Mouse (Mus musculus) heart, adult 2 months (tissue): ENCODE data around the gene Ackr3.

Experiments
- CTCF ChIP-seq: fragments of 200-600 bp; IDR thresholded peaks from 2 replicates; pipeline ENCODE4 v1.8.1; 2022; ENCODE audit warnings: antibody characterized with exemption, mild to moderate bottlenecking, moderate library complexity
- EP300 ChIP-seq: fragments of 200-500 bp; IDR thresholded peaks from 2 replicates; pipeline ENCODE4 v1.6.1; 2011; ENCODE audit warnings: low read depth, low read length, control low read depth; ENCODE audit not compliant: insufficient read depth
- POLR2A ChIP-seq: fragments of 200-500 bp; IDR thresholded peaks from 2 replicates; pipeline ENCODE4 v1.6.1; 2011; ENCODE audit warnings: mild to moderate bottlenecking, low read depth, low read length, control low read depth; ENCODE audit not compliant: insufficient read depth

- TF ChIP-seq EP300 = no peak
- no peak for TF ChIP-seq CTCF
- no peak for TF ChIP-seq POLR2A
Measured at GRCm38 (mm10) chr1:90239336-90240225, 35.8 kb downstream of the Ackr3 start.
